Mouse (Mus musculus) liver, adult (tissue): ENCODE measurements around the gene Cd22.
"Not testable (repeated sequence)": the region's sequence is repeated elsewhere in the genome, so short reads cannot be mapped to it uniquely, and the experiment has no call there.

Experiments used
- GATA4 ChIP-seq: IDR thresholded peaks from 2 replicates; pipeline ENCODE4 v1.6.1; 2014; ENCODE audit warnings: mild to moderate bottlenecking, low read length; ENCODE audit not compliant: insufficient replicate concordance

The Cd22 gene

GRCm38 (mm10) chr7:30880176-30880575 is at the start of gene Cd22:
TSS of gene Cd22 (minus strand) at chr7:30880342.
- no peak for TF ChIP-seq GATA4

- not testable (repeated sequence) for TF ChIP-seq GATA4
These were observed 44.4 kb upstream of the Cd22 start, which contains the start of gene Hamp2 for GRCm38 (mm10) chr7:30924581-30924980. TSS of gene Hamp2 (minus strand) at chr7:30924681.

- TF ChIP-seq GATA4 = no peak
These were observed 43.9 kb upstream of the Cd22 start for GRCm38 (mm10) chr7:30924071-30924470.

DNA sequence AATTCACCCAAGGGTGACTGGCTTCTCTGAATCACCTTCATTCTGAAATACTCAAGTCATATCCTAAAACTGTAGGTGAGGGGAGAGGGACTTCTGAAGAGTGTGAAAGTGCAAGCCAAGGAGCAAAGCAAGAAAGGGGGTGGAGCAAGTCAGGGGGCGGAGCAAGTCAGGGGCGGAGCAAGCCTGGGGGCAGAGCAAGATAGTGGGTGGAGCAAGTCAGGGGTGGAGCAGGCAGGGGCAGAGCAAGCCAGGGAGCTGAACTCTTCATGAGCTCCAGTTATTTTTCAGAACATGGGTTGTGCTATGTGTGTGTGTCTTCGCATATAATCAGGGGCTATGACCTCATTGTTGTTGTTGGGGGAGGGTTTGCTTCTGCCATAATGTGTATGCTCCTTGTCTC is 40.1 kb upstream of the Cd22 start:
- no peak for TF ChIP-seq GATA4

GRCm38 (mm10) chr7:30917219-30917618 is 37.1 kb upstream of the Cd22 start:
- TF ChIP-seq GATA4 = no peak

GRCm38 (mm10) chr7:30916713-30917112 is 36.6 kb upstream of the Cd22 start:
- no peak for TF ChIP-seq GATA4

- no peak for TF ChIP-seq GATA4
These were observed 34.6 kb upstream of the Cd22 start, which contains the start of gene Mag for GRCm38 (mm10) chr7:30914732-30915131. TSS of gene Mag (minus strand) at chr7:30914873.

DNA sequence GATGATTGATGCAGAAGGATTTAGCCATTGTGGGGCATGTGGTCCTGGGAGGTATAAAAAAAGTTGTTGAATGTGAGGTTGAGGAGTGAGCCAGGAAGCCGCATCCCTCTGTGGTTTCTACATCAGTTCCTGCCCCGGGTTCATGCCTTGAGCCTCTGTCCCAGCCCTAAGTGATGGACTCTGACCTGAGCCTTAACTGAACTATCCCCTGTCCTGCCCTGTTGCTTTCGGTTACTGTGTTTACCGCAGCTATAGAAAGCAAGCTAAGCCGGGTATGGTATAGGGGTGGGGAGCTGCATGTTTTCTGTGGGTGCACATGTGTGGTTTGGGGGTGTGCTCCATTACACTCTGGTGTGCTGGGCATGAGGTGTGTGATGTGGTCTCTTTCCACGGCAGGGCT is 29.6 kb upstream of the Cd22 start:
- TF ChIP-seq GATA4 = no peak

GRCm38 (mm10) chr7:30908992-30909431 is 28.9 kb upstream of the Cd22 start:
- no peak for TF ChIP-seq GATA4

- no peak for TF ChIP-seq GATA4
These were observed 28.3 kb upstream of the Cd22 start for GRCm38 (mm10) chr7:30908277-30908991.

DNA sequence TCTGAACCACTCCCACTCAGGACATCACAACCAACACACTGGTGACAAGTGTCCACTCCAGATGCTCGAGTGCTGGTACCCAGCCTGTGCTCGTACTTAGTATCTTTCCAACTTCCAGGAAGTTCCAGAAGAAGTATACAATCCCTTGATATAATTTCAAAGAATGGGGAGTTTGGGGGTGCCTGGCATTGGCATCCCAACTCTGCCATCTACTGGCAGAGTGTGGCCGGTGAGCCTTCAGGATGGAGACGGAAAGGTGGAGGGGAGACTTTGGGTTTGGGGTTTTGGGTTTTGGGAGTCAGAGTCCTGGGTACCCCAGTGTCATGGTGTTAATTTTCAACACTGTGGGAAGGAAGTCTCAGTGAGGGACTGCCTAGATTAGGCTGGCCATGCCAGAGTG is 23.9 kb upstream of the Cd22 start:
- TF ChIP-seq GATA4 = no peak

DNA sequence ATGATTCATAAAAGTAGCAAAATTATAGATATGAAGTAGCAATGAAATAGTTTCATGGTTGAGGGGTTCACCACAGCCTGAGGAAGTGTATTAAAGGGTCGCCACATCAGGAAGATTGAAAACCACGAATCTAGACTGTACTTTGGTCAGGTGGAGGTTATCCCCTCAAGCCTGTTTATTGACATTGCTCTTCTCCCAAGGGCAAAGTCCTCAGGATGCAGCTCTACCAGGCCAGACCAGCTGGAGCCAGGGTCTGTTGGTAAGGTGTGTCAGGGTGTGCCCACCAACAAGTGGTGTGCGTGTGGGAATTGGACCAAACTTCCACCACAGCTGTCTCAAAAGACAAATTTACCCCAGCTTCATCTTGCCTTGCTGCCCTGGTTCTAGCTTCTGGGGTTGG is 15.1 kb upstream of the Cd22 start:
- TF ChIP-seq GATA4 = no peak

DNA sequence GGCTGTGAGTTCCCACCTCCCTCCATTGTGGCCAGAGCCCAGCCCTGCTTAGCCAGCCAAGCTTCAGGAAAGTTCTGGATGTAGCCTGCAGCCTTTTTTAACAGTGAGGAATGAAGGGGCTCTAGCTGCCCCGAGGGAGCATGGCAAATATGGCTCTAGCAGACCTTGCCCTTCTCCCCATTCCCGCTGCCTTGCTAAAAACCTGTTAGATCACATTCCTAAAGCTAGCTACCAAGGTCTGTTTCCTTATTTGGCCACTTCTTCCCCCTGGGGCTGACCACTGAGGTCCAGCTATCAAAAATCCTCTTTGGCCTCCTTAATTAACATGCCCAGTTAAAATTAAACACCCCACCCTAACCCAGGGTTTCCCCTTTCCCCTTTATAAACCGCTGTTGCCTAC is 12.4 kb upstream of the Cd22 start:
- TF ChIP-seq GATA4 = no peak

GRCm38 (mm10) chr7:30891746-30892145 is 11.6 kb upstream of the Cd22 start:
- no peak for TF ChIP-seq GATA4

GRCm38 (mm10) chr7:30890681-30891080 is 10.5 kb upstream of the Cd22 start:
- TF ChIP-seq GATA4 = no peak

- no peak for TF ChIP-seq GATA4
These were observed 8.6 kb upstream of the Cd22 start for GRCm38 (mm10) chr7:30888786-30889185.
